Mouse (Mus musculus): ENCODE measurements around the gene Stap2. TPM values are rescaled to one million over a fixed set of nuclear protein-coding genes. Genes with fewer than 3 reads are reported as not detected.

Gene Stap2
- polyA plus RNA-seq, 1 experiment from 2014 or later = 6.5 TPM

DNA sequence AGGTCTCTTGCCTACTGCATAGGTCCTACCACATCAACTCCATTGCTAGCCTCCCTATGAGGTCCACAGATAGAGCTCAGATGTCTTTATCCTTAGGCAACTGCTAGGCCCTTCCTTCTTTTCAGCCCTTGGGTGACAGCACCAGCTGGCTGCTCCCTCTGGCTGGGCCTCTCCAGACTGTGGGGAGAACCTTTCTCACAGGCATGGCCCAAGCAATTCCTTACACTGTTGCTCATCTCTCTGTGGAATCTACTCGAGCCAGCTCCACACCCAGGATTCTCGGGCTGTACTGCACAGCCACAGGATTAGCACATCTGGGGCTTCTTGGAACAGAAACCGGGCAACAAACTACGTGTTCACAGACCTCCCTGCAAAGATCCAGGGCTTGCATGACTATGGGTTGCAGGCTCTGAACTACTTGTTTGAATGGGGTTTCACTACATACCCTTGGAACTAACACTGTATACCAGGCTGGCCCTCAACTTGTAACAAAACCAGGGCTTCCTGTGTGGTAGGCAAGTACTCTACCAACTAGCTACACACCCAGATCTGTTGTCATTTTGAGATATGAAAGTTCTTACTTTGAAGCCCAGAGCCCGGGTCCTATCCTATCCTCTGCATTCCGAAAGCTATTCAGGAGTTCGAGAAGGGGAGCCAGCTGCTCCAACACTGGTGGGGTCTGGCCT lies 28.8 kb upstream of the Stap2 start:
- H3K9ac ChIP-seq = peak overlapping the region; percentile 77; the same call in 1 of the 2 replicates
- no peak overlapping the region for H3K27ac ChIP-seq
- peaks cover 24% of the 10 kb centered on the region for H3K4me1 ChIP-seq
- H3K9me3 ChIP-seq (replicated peaks) = no peaks in the 10 kb centered on the region
- no peaks in the 10 kb centered on the region for H3K27me3 ChIP-seq
- ATAC-seq (ENCODE audit: low FRiP score) = no peak
- peak overlapping the region; percentile 64; the same call in 1 of the 2 replicates for H3K4me2 ChIP-seq (replicated peaks)
- H3K36me3 ChIP-seq = peaks cover 26% of the 10 kb centered on the region
- H3K4me3 ChIP-seq = 0 out of 2 replicates have a peak overlapping the region, but pooled peaks have one; percentile 57
- WGBS = 94% methylated on average over 7 of the region's 7 CpGs

DNA sequence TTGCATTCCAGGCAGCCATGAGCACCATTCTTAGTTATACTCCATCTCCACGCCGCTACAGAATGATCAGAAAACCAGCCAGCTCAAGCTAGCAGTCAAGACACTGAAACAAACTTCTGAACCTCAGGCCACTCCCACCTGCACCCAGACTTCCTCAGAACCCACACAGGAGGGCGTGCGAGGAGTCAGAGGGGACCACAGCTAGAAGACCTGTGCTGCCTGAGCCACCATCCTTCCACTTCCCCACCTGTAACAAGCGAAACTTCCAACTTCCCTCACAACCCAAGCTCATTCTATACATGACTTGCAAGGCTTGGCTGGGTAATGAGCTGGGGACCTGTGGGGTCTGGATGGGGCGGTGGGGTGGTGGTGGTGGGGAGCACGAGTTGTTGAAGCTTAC lies 27.4 kb upstream of the Stap2 start:
- no peak overlapping the region for H3K27ac ChIP-seq
- no peaks in the 10 kb centered on the region for H3K27me3 ChIP-seq
- ATAC-seq (ENCODE audit: low FRiP score) = no peak
- no peak overlapping the region for H3K4me3 ChIP-seq
- no peaks in the 10 kb centered on the region for H3K9me3 ChIP-seq (replicated peaks)
- H3K9ac ChIP-seq = no peak overlapping the region
- peaks cover 24% of the 10 kb centered on the region for H3K4me1 ChIP-seq
- no peak overlapping the region for H3K4me2 ChIP-seq (replicated peaks)
- WGBS = 77% methylated on average over 7 of the region's 7 CpGs
- H3K36me3 ChIP-seq = peaks cover 36% of the 10 kb centered on the region

DNA sequence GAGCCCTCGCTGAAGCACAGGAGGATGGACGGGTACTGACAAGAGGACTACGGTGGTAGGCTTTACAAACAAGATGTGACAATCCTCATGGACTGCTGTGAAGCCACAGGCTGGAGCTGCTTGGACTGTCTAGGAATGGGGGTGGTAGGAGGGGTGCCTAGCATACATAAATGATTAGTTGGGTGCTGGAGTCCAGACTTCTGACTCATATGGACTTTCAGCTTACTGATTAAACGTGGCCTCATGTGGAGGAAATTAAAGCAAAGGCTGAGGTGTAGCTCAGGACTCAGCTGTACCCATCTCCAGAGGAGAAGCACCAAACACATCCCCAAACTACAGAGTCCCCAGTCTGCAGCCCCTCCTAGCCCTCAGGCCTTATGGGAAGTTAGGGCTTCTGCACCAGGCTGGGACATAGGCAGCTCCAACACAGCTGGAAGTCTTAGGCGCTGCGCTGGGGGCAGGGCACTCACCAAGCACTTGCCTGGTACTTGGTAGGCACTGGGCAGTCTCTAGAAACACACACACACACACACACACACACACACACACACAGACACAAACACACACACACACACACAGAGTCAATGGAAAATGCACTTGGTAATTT lies 26.8 kb upstream of the Stap2 start:
- Histone ChIP-seq H3K9me3 (replicated peaks) (no peaks in the 10 kb centered on the region), H3K4me1 (peaks cover 24% of the 10 kb centered on the region), H3K4me2 (replicated peaks) (no peak overlapping the region), H3K9ac (no peak overlapping the region), H3K27me3 (no peaks in the 10 kb centered on the region), H3K36me3 (peaks cover 41% of the 10 kb centered on the region), H3K4me3 (no peak overlapping the region), H3K27ac (no peak overlapping the region)
- 71% methylated on average over 6 of the region's 6 CpGs for WGBS
- no peak for ATAC-seq (ENCODE audit: low FRiP score)

DNA sequence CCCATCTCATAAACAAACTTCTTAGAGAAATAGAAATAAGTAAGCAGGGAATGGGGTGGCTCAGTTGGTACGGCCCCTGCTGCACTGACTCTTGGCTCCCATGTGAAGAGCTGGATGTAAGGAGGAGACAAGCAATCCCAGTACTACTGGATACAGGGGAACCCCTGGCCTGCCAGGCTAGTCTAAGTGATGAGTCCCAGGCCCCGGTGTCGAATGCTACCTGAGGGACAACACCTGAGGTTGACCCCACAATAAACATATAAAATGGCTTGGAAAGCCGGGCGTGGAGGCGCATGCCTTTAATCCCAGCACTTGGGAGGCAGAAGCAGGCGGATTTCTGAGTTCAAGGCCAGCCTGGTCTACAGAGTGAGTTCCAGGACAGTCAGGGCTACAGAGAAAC lies 26.0 kb upstream of the Stap2 start:
- Histone ChIP-seq H3K9ac (no peak overlapping the region), H3K4me2 (replicated peaks) (no peak overlapping the region), H3K27me3 (no peaks in the 10 kb centered on the region), H3K27ac (no peak overlapping the region), H3K4me1 (peaks cover 22% of the 10 kb centered on the region), H3K9me3 (replicated peaks) (no peaks in the 10 kb centered on the region), H3K36me3 (peaks cover 42% of the 10 kb centered on the region), H3K4me3 (no peak overlapping the region)
- WGBS = 89% methylated on average over 7 of the region's 7 CpGs
- ATAC-seq (ENCODE audit: low FRiP score) = no peak

- H3K4me1 ChIP-seq = peaks cover 22% of the 10 kb centered on the region
- 64% methylated on average over 5 of the region's 5 CpGs for WGBS
- H3K4me3 ChIP-seq = no peak overlapping the region
- H3K4me2 ChIP-seq (replicated peaks) = no peak overlapping the region
- no peak overlapping the region for H3K9ac ChIP-seq
- H3K27ac ChIP-seq = no peak overlapping the region
- no peak for ATAC-seq (ENCODE audit: low FRiP score)
- H3K27me3 ChIP-seq = no peaks in the 10 kb centered on the region
- peaks cover 42% of the 10 kb centered on the region for H3K36me3 ChIP-seq
- no peaks in the 10 kb centered on the region for H3K9me3 ChIP-seq (replicated peaks)
These were observed 25.5 kb upstream of the Stap2 start for GRCm38 (mm10) chr17:56030919-56031318.

DNA sequence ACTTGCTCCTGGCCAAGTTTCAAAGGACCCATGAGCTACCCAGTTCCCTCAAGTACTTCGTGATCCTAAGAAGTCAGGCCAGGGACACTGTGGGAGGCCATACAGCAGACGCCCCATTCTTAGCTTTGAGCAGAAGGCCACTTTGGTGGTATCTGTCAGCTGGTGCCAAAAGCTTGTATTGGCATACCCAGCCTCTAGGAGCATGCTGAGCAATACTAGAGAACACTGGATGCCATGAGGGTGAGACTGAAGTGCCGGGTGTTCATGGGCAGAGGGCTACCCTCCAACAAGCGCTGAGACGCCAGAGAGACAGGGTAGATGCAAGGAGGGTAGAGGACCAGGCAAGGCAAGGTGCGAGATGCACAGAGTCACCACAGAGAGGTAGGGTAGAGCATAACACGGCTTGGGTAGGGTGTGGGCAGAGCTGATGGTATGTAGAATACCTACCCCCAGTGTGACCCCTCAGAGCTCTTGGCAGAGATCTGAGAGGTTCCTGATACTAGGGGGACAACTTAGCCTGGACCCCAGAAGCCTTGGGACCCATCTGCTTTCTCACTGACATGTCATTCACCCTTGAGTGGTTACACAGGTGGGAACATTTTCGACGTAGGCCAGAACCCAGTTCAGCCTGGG lies 25.0 kb upstream of the Stap2 start:
- Histone ChIP-seq H3K4me1 (peaks cover 18% of the 10 kb centered on the region), H3K9me3 (replicated peaks) (no peaks in the 10 kb centered on the region), H3K27ac (no peak overlapping the region), H3K27me3 (no peaks in the 10 kb centered on the region), H3K4me3 (no peak overlapping the region), H3K36me3 (peaks cover 42% of the 10 kb centered on the region), H3K9ac (no peak overlapping the region), H3K4me2 (replicated peaks) (no peak overlapping the region)
- 91% methylated on average over 9 of the region's 9 CpGs for WGBS
- no peak for ATAC-seq (ENCODE audit: low FRiP score)

GRCm38 (mm10) chr17:56027801-56028441 lies 22.5 kb upstream of the Stap2 start:
- H3K9ac ChIP-seq = no peak overlapping the region
- no peak overlapping the region for H3K27ac ChIP-seq
- WGBS = 85% methylated on average over 5 of the region's 5 CpGs
- no peaks in the 10 kb centered on the region for H3K27me3 ChIP-seq
- H3K4me3 ChIP-seq = no peak overlapping the region
- no peaks in the 10 kb centered on the region for H3K9me3 ChIP-seq (replicated peaks)
- peaks cover 10% of the 10 kb centered on the region for H3K4me1 ChIP-seq
- H3K36me3 ChIP-seq = peaks cover 34% of the 10 kb centered on the region
- no peak overlapping the region for H3K4me2 ChIP-seq (replicated peaks)
- ATAC-seq (ENCODE audit: low FRiP score) = no peak

DNA sequence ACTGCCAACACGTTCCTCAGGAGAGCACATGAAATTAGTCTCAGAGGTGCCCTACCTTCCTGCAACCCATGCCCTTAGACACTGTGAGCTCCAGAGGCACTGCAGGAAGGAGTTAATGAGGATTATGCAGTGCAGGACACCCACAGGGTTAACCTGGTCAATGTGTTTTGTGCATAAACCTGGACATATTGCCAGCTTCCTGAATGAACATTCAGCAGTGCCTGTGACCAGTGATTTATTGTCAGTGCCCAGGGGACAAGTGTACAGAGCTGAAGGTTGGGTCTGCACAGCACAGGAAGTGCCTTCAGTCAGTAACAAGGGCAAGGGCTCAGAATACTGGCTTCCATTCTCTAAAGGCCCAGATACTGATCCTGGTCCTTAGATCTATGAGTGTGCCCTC lies 21.5 kb upstream of the Stap2 start:
- Histone ChIP-seq H3K4me1 (peaks cover 14% of the 10 kb centered on the region), H3K4me2 (replicated peaks) (no peak overlapping the region), H3K27ac (no peak overlapping the region), H3K9me3 (replicated peaks) (no peaks in the 10 kb centered on the region), H3K27me3 (no peaks in the 10 kb centered on the region), H3K36me3 (peaks cover 34% of the 10 kb centered on the region), H3K4me3 (no peak overlapping the region), H3K9ac (no peak overlapping the region)
- ATAC-seq (ENCODE audit: low FRiP score) = no peak
- WGBS = 80% methylated on average over 1 of the region's 1 CpGs

DNA sequence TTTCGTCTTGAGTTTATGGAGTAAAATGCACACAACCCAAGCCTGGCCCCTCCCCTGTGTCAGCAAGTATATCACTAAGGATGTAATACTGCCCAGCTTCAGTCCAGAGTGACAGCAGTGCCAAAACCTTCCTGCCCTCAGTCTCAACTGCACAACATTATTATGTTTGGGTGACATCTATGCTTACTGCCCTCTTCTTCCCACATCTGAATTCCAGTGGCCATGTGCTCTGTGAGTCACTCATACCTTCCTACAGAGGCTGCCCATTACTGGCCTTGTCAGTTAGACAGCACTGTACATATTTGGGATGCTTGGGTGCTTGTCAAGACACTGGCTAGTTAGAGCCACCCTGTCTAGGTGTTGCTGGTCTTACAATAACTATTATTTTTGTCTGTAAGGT lies 20.9 kb upstream of the Stap2 start:
- peaks cover 34% of the 10 kb centered on the region for H3K36me3 ChIP-seq
- ATAC-seq (ENCODE audit: low FRiP score) = no peak
- H3K4me2 ChIP-seq (replicated peaks) = no peak overlapping the region
- H3K9ac ChIP-seq = no peak overlapping the region
- 89% methylated on average over 1 of the region's 1 CpGs for WGBS
- H3K4me1 ChIP-seq = peaks cover 14% of the 10 kb centered on the region
- H3K4me3 ChIP-seq = no peak overlapping the region
- no peak overlapping the region for H3K27ac ChIP-seq
- no peaks in the 10 kb centered on the region for H3K27me3 ChIP-seq
- H3K9me3 ChIP-seq (replicated peaks) = no peaks in the 10 kb centered on the region

DNA sequence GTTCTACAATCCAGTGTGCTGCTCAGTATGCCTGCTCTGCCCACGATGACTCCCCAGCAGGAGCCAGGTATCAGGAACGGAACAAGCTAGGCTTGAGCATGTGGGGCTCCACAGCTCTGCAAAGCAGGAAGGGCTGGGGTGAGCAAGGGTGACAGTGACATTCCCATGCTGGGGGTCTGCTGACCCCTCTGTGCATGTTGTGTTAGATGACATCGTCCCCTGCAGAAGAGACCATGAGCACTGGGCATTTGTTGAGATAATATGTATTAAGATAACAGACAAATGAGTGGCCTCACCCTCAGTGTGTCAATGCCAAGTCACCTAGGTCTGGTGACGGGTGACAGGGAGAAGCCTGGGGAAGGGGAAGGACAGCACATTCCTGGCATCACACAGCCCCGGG lies 19.5 kb upstream of the Stap2 start:
- no peak overlapping the region for H3K4me2 ChIP-seq (replicated peaks)
- H3K27me3 ChIP-seq = no peaks in the 10 kb centered on the region
- no peak overlapping the region for H3K27ac ChIP-seq
- no peak overlapping the region for H3K9ac ChIP-seq
- H3K4me3 ChIP-seq = no peak overlapping the region
- 81% methylated on average over 5 of the region's 5 CpGs for WGBS
- no peak for ATAC-seq (ENCODE audit: low FRiP score)
- peaks cover 14% of the 10 kb centered on the region for H3K4me1 ChIP-seq
- no peaks in the 10 kb centered on the region for H3K9me3 ChIP-seq (replicated peaks)
- H3K36me3 ChIP-seq = peaks cover 26% of the 10 kb centered on the region

DNA sequence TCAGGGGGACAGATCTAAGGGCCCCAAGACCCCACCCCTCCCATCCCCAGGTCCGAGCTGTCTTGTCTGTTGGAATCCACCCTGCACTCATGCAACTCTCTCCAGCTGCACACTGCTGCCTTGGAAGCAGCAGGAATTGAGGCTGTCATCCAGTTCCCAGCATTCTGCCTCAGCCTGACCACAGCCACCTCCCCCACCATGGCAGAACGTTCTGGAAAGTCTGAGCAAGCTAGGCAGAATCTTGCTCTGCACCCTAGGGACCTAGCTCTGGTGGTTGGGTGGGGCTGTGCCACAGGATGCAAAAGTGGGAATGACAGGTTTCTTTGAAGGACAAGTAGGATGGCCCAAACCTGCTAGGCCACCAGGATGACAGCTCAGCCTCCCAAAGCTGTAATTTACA lies 19.1 kb upstream of the Stap2 start:
- Histone ChIP-seq H3K4me1 (peaks cover 14% of the 10 kb centered on the region), H3K4me2 (replicated peaks) (no peak overlapping the region), H3K27ac (no peak overlapping the region), H3K9ac (no peak overlapping the region), H3K4me3 (no peak overlapping the region), H3K9me3 (replicated peaks) (no peaks in the 10 kb centered on the region), H3K27me3 (no peaks in the 10 kb centered on the region), H3K36me3 (peaks cover 22% of the 10 kb centered on the region)
- no peak for ATAC-seq (ENCODE audit: low FRiP score)
- 75% methylated on average over 2 of the region's 2 CpGs for whole genome bisulfite sequencing

DNA sequence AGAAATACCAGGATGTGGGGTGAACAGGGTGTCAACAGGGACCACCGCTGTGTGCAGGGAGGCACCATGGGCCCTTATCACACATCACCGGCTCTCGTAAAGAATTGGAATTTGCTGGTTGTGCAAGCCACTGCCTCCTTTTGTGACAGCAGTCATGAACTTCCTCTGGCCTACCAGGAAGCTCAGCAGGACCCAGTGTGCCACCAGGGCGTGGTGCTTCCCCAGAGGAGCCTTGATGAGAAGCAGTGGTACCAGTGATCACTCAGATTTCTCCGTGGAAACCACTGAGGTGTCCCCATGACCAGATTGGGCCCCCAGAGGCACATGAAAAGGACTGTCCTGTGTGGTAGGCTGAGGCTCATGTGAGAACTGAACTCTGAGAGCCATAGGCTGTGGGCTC lies 18.0 kb upstream of the Stap2 start:
- Histone ChIP-seq H3K27ac (no peak overlapping the region), H3K4me2 (replicated peaks) (no peak overlapping the region), H3K9ac (no peak overlapping the region), H3K27me3 (no peaks in the 10 kb centered on the region), H3K9me3 (replicated peaks) (no peaks in the 10 kb centered on the region), H3K4me1 (peaks cover 14% of the 10 kb centered on the region), H3K4me3 (no peak overlapping the region), H3K36me3 (peaks cover 28% of the 10 kb centered on the region)
- ATAC-seq (ENCODE audit: low FRiP score) = no peak
- WGBS = 87% methylated on average over 5 of the region's 5 CpGs

Data from hindbrain, embryonic 12.5 days (tissue).